Mouse (Mus musculus): ENCODE results near the gene Map10.

Map10 gene

GRCm38 (mm10) chr8:125716613-125717012, 47.0 kb downstream of the Map10 start:
- no peak for DNase-seq (ENCODE audit: low spot score)

- no peak for DNase-seq (ENCODE audit: low spot score)
Measured at GRCm38 (mm10) chr8:125718914-125719313, 49.3 kb downstream of the Map10 start.

- peak; percentile 31 for DNase-seq (ENCODE audit: low spot score)
Measured at GRCm38 (mm10) chr8:125722675-125723074, 53.1 kb downstream of the Map10 start.

Data from urinary bladder, postnatal 14 days (tissue).